Mouse (Mus musculus) naive thymus-derived CD4-positive, alpha-beta T cell, adult 5 months (primary cell): ENCODE results near the gene Rpsa. TPM values are rescaled to one million over a fixed set of nuclear protein-coding genes. Genes with fewer than 3 reads are reported as not detected.

Experiments used
- polyA plus RNA-seq: library from polyadenylated mRNA; unstranded; fragments of 100-300 nt; shearing (Covaris generic); gene quantifications from one replicate; pipeline ENCODE4 v1.2.1, GENCODE M21; 2017

Gene Rpsa
- polyA plus RNA-seq, result 2,035 TPM

GRCm38 (mm10) chr9:120127538-120128251 lies at the start of gene Rpsa:
Gene Rpsa, plus strand, starts transcription at chr9:120127689.

GRCm38 (mm10) chr9:120091696-120092238 lies 35.7 kb upstream of the Rpsa start, which contains the start of gene Ccr8:
Gene Ccr8, plus strand, starts transcription at chr9:120092114.

GRCm38 (mm10) chr9:120110211-120111018 lies 17.1 kb upstream of the Rpsa start, which contains the start of gene Slc25a38:
Gene Slc25a38, plus strand, starts transcription at chr9:120110374.

GRCm38 (mm10) chr9:120149222-120149828 lies 21.8 kb downstream of the Rpsa start, which contains the start of gene Mobp:
Gene Mobp, plus strand, starts transcription at chr9:120149707.

Other genes starting within 250 kb of the Rpsa start
- gene Wdr48, start 232.8 kb upstream of the Rpsa start, polyA plus RNA-seq, result 78.2 TPM
- gene Gorasp1, start 190.1 kb upstream of the Rpsa start, polyA plus RNA-seq, result 5.6 TPM
- not detected for gene Ttc21a, start 190.1 kb upstream of the Rpsa start, polyA plus RNA-seq
- 168 TPM for gene Csrnp1, start 143.0 kb upstream of the Rpsa start, polyA plus RNA-seq
- gene Xirp1, start 104.1 kb upstream of the Rpsa start, polyA plus RNA-seq, result not detected
- not detected for gene Cx3cr1, start 57.8 kb upstream of the Rpsa start, polyA plus RNA-seq
- gene Ccr8, start 35.6 kb upstream of the Rpsa start, polyA plus RNA-seq, result 15.3 TPM
- 83.0 TPM for gene Slc25a38, start 17.3 kb upstream of the Rpsa start, polyA plus RNA-seq
- 0.17 TPM for gene Mobp, start 22.0 kb downstream of the Rpsa start, polyA plus RNA-seq
- gene Myrip, start 173.8 kb downstream of the Rpsa start, polyA plus RNA-seq, result not detected